Mouse (Mus musculus) midbrain, postnatal 0 days (tissue): ENCODE results near the gene Tgfbr2. TPM values are rescaled to one million over a fixed set of nuclear protein-coding genes. Genes with fewer than 3 reads are reported as not detected.

Source experiments
- ATAC-seq: fragments of 200-750 bp; cut with Nextera tagmentation; 2 replicates; pipeline ENCODE4 v1.8.0; 2017; ENCODE audit warnings: moderate number of reproducible peaks, mild to moderate bottlenecking, moderate TSS enrichment, moderate library complexity; ENCODE audit not compliant: low FRiP score
- DNase-seq: peaks from one replicate; pipeline ENCODE4 v3.0.0-alpha.2; 2015; ENCODE audit warnings: low spot score
- H3K27ac ChIP-seq: fragments of 300-500 bp; sonication (generic); 2 replicates; pipeline ENCODE4 v1.5.1; 2014; ENCODE audit warnings: low read depth, mild to moderate bottlenecking, low read length, mixed read lengths
- H3K27me3 ChIP-seq: fragments of 300-500 bp; sonication (generic); 2 replicates; pipeline ENCODE4 v1.6.1; 2014; ENCODE audit warnings: low read length, control low read depth, mixed read lengths; ENCODE audit not compliant: insufficient read depth
- H3K36me3 ChIP-seq: fragments of 300-500 bp; sonication (generic); 2 replicates; pipeline ENCODE4 v1.6.1; 2014; ENCODE audit warnings: low read length, control low read depth, mixed read lengths; ENCODE audit not compliant: insufficient read depth
- H3K4me1 ChIP-seq: fragments of 300-500 bp; sonication (generic); 2 replicates; pipeline ENCODE4 v1.6.1; 2014; ENCODE audit warnings: mild to moderate bottlenecking, control low read depth, antibody characterized with exemption, low read length, mixed read lengths; ENCODE audit not compliant: insufficient read depth
- H3K4me2 ChIP-seq: fragments of 300-500 bp; sonication (generic); 2 replicates; pipeline ENCODE4 v1.6.1; 2014; ENCODE audit warnings: low read depth, mild to moderate bottlenecking, low read length, mixed read lengths; ENCODE audit not compliant: poor library complexity, severe bottlenecking
- H3K4me3 ChIP-seq: fragments of 300-500 bp; sonication (generic); 2 replicates; pipeline ENCODE4 v1.5.1; 2014; ENCODE audit warnings: low read depth, mild to moderate bottlenecking, low read length, moderate library complexity
- H3K9ac ChIP-seq: fragments of 300-500 bp; sonication (generic); replicated peaks from 2 replicates; pipeline ENCODE4 v1.6.1; 2014; ENCODE audit warnings: mild to moderate bottlenecking, low read length, moderate library complexity, mixed read lengths; ENCODE audit not compliant: poor library complexity, severe bottlenecking
- H3K9me3 ChIP-seq: fragments of 300-500 bp; sonication (generic); 2 replicates; pipeline ENCODE4 v1.6.1; 2016; ENCODE audit warnings: low read length, control low read depth
- CTCF ChIP-seq: IDR thresholded peaks from 2 replicates; pipeline ENCODE4 v1.5.1; 2016; ENCODE audit warnings: antibody characterized with exemption, mild to moderate bottlenecking
- WGBS: fragments of 180-500 bp; shearing (Covaris S2); extraction: QIAGEN DNeasy Blood & Tissue Kit; methylation state at CpG from one replicate; pipeline ENCODE4 v1.1.7; 2014; 5-methylcytosine and 5-hydroxymethylcytosine counted together
- polyA plus RNA-seq: library from polyadenylated mRNA; unstranded; fragments of >200 nt; fragmentation: Nextera tagmentation; extraction: Ambion mirVana; gene quantifications from 2 replicates; pipeline ENCODE4 v1.2.1, GENCODE M21; 2015
- total RNA-seq: library from RNA; depleted of rRNA; stranded (reverse); fragments of >200 nt; gene quantifications from 2 replicates; pipeline ENCODE4 v1.2.3, GENCODE M21; 2014

Gene Tgfbr2
- total and polyA plus RNA-seq, 2 experiments from 2014 or later: 7.2 to 20.3 TPM

DNA sequence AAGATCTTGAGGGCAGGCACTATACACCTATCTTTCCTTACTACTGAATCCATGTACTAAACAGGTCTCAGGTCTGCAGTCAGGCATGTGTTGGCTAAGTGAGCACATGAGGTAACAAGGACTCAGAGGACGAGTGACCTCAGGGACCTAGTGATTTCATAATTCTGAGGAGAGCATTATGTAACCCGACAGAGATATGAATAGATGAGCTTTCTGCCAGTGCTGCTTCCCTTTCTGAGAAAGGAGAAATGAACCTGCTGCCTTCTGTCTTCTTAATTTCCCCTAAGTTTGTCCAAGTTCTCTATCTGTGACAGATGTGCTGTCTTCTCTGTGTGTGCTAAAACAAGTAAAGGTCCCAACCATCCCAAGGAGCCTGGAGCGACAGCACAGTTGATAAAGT lies 3.0 kb upstream of the Tgfbr2 start:
- no peak overlapping the region for H3K4me2 ChIP-seq
- WGBS: 87% methylated on average over 3 of the region's 3 CpGs
- no peak overlapping the region for H3K4me3 ChIP-seq
- peaks cover 8% of the 10 kb centered on the region; the same call in 1 of the 2 replicates for H3K27me3 ChIP-seq
- TF ChIP-seq CTCF: no peak
- DNase-seq (no peak), ATAC-seq (no peak)
- H3K4me1 ChIP-seq: 0 out of 2 replicates have a peak, but pooled peaks cover 3% of the 10 kb centered on the region
- no peak overlapping the region for H3K9ac ChIP-seq
- H3K36me3 ChIP-seq: no peaks in the 10 kb centered on the region
- no peaks in the 10 kb centered on the region for H3K9me3 ChIP-seq
- H3K27ac ChIP-seq: no peak overlapping the region

DNA sequence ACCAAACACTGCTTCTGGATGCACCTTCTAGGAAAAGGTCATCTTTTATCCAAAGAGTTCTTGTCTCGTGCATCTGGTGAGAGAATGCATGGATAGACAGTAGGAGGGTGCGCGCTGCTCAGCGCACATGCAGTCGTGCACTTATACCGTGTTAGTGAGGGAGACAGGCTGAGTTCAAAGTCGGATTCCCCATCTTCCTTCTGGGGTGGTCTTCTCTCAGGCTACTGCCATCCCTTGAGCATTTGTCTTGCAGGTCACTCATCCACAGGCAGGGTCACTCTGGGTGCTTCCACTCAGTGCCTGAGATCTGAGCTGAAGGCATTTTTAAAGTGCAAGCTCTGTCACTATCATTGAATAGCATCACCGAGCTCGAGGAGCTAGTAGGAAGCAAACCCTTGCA lies 1.9 kb upstream of the Tgfbr2 start:
- Histone ChIP-seq H3K27ac (no peak overlapping the region), H3K9me3 (no peaks in the 10 kb centered on the region), H3K27me3 (peaks cover 8% of the 10 kb centered on the region; the same call in 1 of the 2 replicates), H3K4me1 (0 out of 2 replicates have a peak, but pooled peaks cover 3% of the 10 kb centered on the region), H3K36me3 (no peaks in the 10 kb centered on the region), H3K9ac (no peak overlapping the region), H3K4me3 (no peak overlapping the region), H3K4me2 (no peak overlapping the region)
- DNase-seq: no peak
- TF ChIP-seq CTCF: no peak
- 87% methylated on average over 9 of the region's 9 CpGs for WGBS
- no peak for ATAC-seq

DNA sequence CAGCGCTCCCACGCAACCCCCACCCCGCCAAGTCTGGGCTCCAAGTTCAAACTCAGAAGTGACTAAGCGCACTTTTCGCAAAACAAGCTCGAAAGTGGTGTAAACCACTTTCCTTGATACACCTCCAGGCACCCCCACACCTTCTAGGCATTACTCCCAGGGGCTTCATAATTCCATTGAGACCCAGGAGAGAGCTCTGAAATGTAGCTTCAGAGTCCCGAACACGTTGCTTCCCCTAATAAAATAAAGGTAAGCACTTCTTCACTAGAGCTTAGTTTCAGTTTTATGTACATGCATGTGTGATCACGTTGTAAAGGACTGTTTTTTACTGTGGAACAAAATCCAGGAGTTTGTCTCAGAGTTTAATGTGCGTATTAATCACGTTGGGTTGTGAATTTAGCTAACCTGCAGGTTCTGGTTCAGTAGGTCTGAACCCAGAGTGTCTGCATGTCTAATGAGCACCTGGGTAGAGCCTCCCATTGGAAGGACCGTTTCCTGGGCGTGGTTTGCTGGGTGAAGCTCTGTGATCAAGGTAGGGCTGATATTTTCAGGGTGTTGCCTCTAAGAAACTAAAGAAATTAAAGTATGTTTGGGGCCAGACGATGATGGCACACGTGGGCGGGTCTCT lies 442 bp upstream of the Tgfbr2 start:
- DNase-seq (no peak), ATAC-seq (no peak)
- H3K9me3 ChIP-seq: no peaks in the 10 kb centered on the region
- peak overlapping the region; percentile 61 for H3K4me3 ChIP-seq
- no peak overlapping the region for H3K27ac ChIP-seq
- H3K4me2 ChIP-seq: peak overlapping the region; percentile 96
- no peak overlapping the region for H3K9ac ChIP-seq
- 14% methylated on average over 16 of the region's 16 CpGs for WGBS
- no peaks in the 10 kb centered on the region for H3K36me3 ChIP-seq
- no peak for TF ChIP-seq CTCF
- peaks cover 8% of the 10 kb centered on the region; the same call in 1 of the 2 replicates for H3K27me3 ChIP-seq
- H3K4me1 ChIP-seq: 0 out of 2 replicates have a peak, but pooled peaks cover 3% of the 10 kb centered on the region

DNA sequence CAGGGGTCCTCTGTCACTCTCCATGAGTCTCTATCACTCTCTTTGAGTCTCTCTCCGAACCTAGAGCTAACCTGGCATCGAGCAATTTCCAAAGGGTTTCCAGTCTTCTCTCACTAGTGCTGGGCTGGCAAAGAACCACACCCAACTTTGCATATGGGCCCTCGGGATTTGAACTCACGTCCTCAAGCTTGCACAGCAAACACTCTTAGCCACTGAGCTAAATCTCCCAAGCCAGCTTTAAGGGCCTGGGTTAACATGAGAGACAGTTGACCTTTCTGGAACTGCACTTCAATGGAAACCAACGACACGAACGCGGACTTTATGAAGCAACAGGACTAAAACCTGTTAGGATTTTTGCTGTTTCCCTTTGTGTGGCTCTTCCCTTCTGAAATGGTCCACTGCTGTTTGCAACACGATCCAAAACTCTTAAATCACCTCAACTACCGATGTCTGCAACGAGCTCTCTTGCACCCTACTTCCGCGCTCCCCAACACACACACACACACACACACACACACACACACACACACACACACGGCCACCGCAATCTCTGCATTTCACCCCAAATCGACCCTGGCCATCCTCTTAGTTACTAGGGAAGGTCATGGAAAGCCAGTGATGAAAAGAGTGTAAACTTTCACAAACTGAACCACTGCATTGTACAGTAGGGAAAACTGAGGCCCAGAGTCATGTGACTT lies 1.5 kb downstream of the Tgfbr2 start:
- TF ChIP-seq CTCF: no peak
- Histone ChIP-seq H3K27ac (no peak overlapping the region), H3K36me3 (no peaks in the 10 kb centered on the region), H3K4me3 (peak overlapping the region; percentile 61), H3K4me2 (peak overlapping the region; percentile 96; the same call in 1 of the 2 replicates), H3K4me1 (0 out of 2 replicates have a peak, but pooled peaks cover 3% of the 10 kb centered on the region), H3K9me3 (no peaks in the 10 kb centered on the region), H3K9ac (no peak overlapping the region), H3K27me3 (peaks cover 8% of the 10 kb centered on the region; the same call in 1 of the 2 replicates)
- no peak for ATAC-seq
- DNase-seq: no peak
- 82% methylated on average over 16 of the region's 16 CpGs for WGBS

DNA sequence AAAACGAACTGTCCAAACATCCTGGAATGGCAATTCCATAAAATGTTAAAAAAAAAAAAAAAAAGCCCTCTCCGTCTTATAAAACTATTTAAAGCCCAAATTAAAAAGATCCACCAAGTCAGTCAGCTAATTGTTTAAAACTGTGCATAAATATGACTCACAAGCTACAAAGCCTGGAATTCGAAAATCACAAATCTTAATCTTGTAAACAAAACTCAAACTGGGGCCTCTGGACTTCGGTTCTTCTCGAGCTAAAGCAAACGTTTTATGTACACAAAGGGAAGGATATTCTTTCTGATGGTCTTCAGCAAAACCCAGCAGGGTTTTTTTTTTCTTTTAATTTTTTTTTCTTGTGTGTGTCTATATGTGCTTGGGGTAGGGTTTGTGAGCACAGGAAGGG lies 2.1 kb downstream of the Tgfbr2 start:
- Histone ChIP-seq H3K27me3 (peaks cover 8% of the 10 kb centered on the region; the same call in 1 of the 2 replicates), H3K9ac (no peak overlapping the region), H3K4me1 (0 out of 2 replicates have a peak, but pooled peaks cover 3% of the 10 kb centered on the region), H3K4me3 (no peak overlapping the region), H3K27ac (no peak overlapping the region), H3K36me3 (no peaks in the 10 kb centered on the region), H3K4me2 (peak overlapping the region; percentile 2; the same call in 1 of the 2 replicates), H3K9me3 (no peaks in the 10 kb centered on the region)
- WGBS: 82% methylated on average over 6 of the region's 6 CpGs
- DNase-seq (no peak), ATAC-seq (no peak)
- TF ChIP-seq CTCF: no peak

DNA sequence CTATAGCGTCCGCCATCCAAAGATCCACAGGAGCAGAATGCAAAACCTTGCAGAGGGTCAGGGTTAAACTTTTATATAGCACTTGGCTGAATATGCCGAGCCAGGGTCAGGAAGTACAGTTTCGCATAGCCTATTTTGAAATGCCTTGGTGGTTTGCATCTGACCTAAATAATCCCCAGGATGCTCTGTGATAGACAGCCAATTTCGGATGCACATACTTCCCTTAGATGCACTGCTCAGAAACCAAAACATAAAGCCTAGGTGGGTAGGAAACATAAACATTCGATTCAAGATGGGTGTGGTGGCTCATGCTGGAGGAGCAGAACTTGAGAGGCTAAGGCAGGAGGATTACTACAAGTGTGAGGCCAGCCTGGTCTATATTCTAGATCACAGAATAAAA lies 6.1 kb downstream of the Tgfbr2 start:
- Histone ChIP-seq H3K4me1 (no peaks in the 10 kb centered on the region), H3K4me2 (no peak overlapping the region), H3K27ac (no peak overlapping the region), H3K9me3 (no peaks in the 10 kb centered on the region), H3K4me3 (no peak overlapping the region), H3K9ac (no peak overlapping the region), H3K36me3 (no peaks in the 10 kb centered on the region), H3K27me3 (peaks cover 3% of the 10 kb centered on the region; the same call in 1 of the 2 replicates)
- TF ChIP-seq CTCF: no peak
- DNase-seq (no peak), ATAC-seq (no peak)
- WGBS: 82% methylated on average over 6 of the region's 6 CpGs
